Mouse (Mus musculus) embryo, embryonic 11.5 days (tissue): Measurements from ENCODE around the gene Gata1.
A peak's percentile ranks its signal among the peaks of the same experiment; 100 is the strongest.
"Not testable (repeated sequence)": the region's sequence is repeated elsewhere in the genome, so short reads cannot be mapped to it uniquely, and the experiment has no call there.

Experiments used
- DNase-seq: peaks from one replicate; pipeline ENCODE4 v3.0.0-alpha.2; 2012; ENCODE audit warnings: low read depth, low spot score

Gata1 gene

GRCm38 (mm10) chrX:7966161-7966560 is 11.7 kb downstream of the Gata1 start:
- no peak for DNase-seq

- DNase-seq: no peak
Observed at GRCm38 (mm10) chrX:7963829-7964626, 13.8 kb downstream of the Gata1 start.

GRCm38 (mm10) chrX:7958868-7959267 is 19.0 kb downstream of the Gata1 start:
- DNase-seq: no peak

GRCm38 (mm10) chrX:7950091-7950490 is 27.8 kb downstream of the Gata1 start:
- DNase-seq: no peak

- peak; percentile 87 for DNase-seq
Observed at GRCm38 (mm10) chrX:7947900-7948492, 29.9 kb downstream of the Gata1 start.

- DNase-seq: no peak
Observed at GRCm38 (mm10) chrX:7947108-7947899, 30.6 kb downstream of the Gata1 start, which contains the start of gene Hdac6. TSS of gene Hdac6 (minus strand) at chrX:7947889.

GRCm38 (mm10) chrX:7945618-7946017 is 32.3 kb downstream of the Gata1 start:
- no peak for DNase-seq

GRCm38 (mm10) chrX:7937667-7938066 is 40.2 kb downstream of the Gata1 start:
- DNase-seq: no peak

GRCm38 (mm10) chrX:7936874-7937273 is 41.0 kb downstream of the Gata1 start:
- no peak for DNase-seq

GRCm38 (mm10) chrX:7928270-7928790 is 49.5 kb downstream of the Gata1 start, which contains the start of gene Eras:
TSS of gene Eras (minus strand) at chrX:7928607.
- DNase-seq: no peak

- DNase-seq: no peak
Observed at GRCm38 (mm10) chrX:7927116-7927515, 50.8 kb downstream of the Gata1 start.

GRCm38 (mm10) chrX:7926266-7926665 is 51.6 kb downstream of the Gata1 start:
- no peak for DNase-seq

GRCm38 (mm10) chrX:7922032-7922431 is 55.8 kb downstream of the Gata1 start:
- no peak for DNase-seq

- peak; percentile 24 for DNase-seq
Observed at GRCm38 (mm10) chrX:7919601-7920383, 58.1 kb downstream of the Gata1 start, which contains the start of gene Pcsk1n. TSS of gene Pcsk1n (plus strand) at chrX:7919822.

GRCm38 (mm10) chrX:7917960-7918359 is 59.9 kb downstream of the Gata1 start:
- DNase-seq: not testable (repeated sequence)

- DNase-seq: not testable (repeated sequence)
Observed at GRCm38 (mm10) chrX:7915669-7916068, 62.2 kb downstream of the Gata1 start.

GRCm38 (mm10) chrX:7910473-7910872 is 67.4 kb downstream of the Gata1 start:
- no peak for DNase-seq
